Mouse (Mus musculus) lung, postnatal 0 days (tissue): ENCODE measurements at regions not wholly inside any gene's neighbourhood (a gene's known extent, or its start where the extent isn't known, plus 50 kb on each side); places are given as distances from the start of the nearest gene placed in this dataset.

ENCODE experiments used
- ATAC-seq: fragments of 200-750 bp; cut with Nextera tagmentation; 2 replicates; pipeline ENCODE4 v1.8.0; 2017; ENCODE audit warnings: moderate library complexity
- DNase-seq: peaks from one replicate; pipeline ENCODE4 v3.0.0-alpha.2; 2016; ENCODE audit warnings: low spot score
- H3K27ac ChIP-seq: fragments of 300-500 bp; sonication (generic); 2 replicates; pipeline ENCODE4 v1.5.1; 2014; ENCODE audit warnings: antibody characterized with exemption, mild to moderate bottlenecking, low read length, mixed read lengths
- H3K27me3 ChIP-seq: fragments of 300-500 bp; sonication (generic); replicated peaks from 2 replicates; pipeline ENCODE4 v1.6.1; 2014; ENCODE audit warnings: low read length, mixed read lengths; ENCODE audit not compliant: insufficient read depth
- H3K36me3 ChIP-seq: fragments of 300-500 bp; sonication (generic); 2 replicates; pipeline ENCODE4 v1.6.1; 2014; ENCODE audit warnings: low read length, mixed read lengths; ENCODE audit not compliant: insufficient read depth
- H3K4me1 ChIP-seq: fragments of 300-500 bp; sonication (generic); 2 replicates; pipeline ENCODE4 v1.6.1; 2014; ENCODE audit warnings: antibody characterized with exemption, low read depth, low read length, mixed read lengths; ENCODE audit not compliant: insufficient read depth
- H3K4me2 ChIP-seq: fragments of 300-500 bp; sonication (generic); replicated peaks from 2 replicates; pipeline ENCODE4 v1.6.1; 2014; ENCODE audit warnings: low read depth, mild to moderate bottlenecking, low read length, moderate library complexity, mixed read lengths
- H3K4me3 ChIP-seq: fragments of 300-500 bp; sonication (generic); 2 replicates; pipeline ENCODE4 v1.5.1; 2014; ENCODE audit warnings: low read depth, low read length
- H3K9ac ChIP-seq: fragments of 300-500 bp; sonication (generic); replicated peaks from 2 replicates; pipeline ENCODE4 v1.6.1; 2014; ENCODE audit warnings: low read depth, mild to moderate bottlenecking
- H3K9me3 ChIP-seq: fragments of 300-500 bp; sonication (generic); 2 replicates; pipeline ENCODE4 v1.6.1; 2016; ENCODE audit warnings: low read length, mixed read lengths
- CTCF ChIP-seq: IDR thresholded peaks from 2 replicates; pipeline ENCODE4 v1.5.1; 2016; ENCODE audit warnings: antibody characterized with exemption, mild to moderate bottlenecking
- EP300 ChIP-seq: IDR thresholded peaks from 2 replicates; pipeline ENCODE4 v1.6.1; 2016; ENCODE audit warnings: antibody characterized with exemption, mild to moderate bottlenecking, control low read depth
- WGBS: fragments of 180-500 bp; shearing (Covaris S2); extraction: QIAGEN DNeasy Blood & Tissue Kit; methylation state at CpG from one replicate; pipeline ENCODE4 v1.1.7; 2014; 5-methylcytosine and 5-hydroxymethylcytosine counted together

DNA sequence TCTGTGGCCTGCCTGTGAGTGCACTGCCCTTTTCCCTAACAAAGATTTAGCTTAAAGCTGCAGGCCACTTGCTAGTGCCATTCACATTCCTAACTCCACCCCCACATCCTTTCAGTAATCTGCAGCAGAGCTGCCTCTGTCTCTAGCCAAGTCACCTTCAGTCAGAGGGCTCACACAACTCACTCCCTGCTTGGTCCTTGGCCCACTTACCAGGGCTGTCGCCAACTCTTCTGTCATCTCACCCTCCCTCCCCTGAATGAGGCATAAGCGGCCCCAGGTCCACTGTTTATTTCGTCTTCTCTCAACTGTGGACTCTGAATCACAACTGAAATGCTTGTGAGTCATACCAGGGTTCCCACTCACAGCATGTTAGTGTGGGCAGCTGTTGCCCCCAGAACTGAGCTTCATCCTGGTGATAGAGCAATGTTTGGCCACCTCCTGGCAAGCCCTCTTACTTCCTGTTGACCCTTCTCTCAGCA lies 85.5 kb upstream of the Nrp1 start:
- 9% methylated on average over 3 of the region's 3 CpGs for WGBS
- DNase-seq (peak; percentile 53), ATAC-seq (peak; percentile 86)
- Histone ChIP-seq H3K4me2 (no peak overlapping the region), H3K27ac (peak overlapping the region; percentile 59), H3K9ac (no peak overlapping the region), H3K9me3 (no peaks in the 10 kb centered on the region), H3K4me1 (peaks cover 7% of the 10 kb centered on the region), H3K36me3 (no peaks in the 10 kb centered on the region), H3K27me3 (no peaks in the 10 kb centered on the region), H3K4me3 (no peak overlapping the region)
- no peak for TF ChIP-seq CTCF
- peak; percentile 46 for TF ChIP-seq EP300

DNA sequence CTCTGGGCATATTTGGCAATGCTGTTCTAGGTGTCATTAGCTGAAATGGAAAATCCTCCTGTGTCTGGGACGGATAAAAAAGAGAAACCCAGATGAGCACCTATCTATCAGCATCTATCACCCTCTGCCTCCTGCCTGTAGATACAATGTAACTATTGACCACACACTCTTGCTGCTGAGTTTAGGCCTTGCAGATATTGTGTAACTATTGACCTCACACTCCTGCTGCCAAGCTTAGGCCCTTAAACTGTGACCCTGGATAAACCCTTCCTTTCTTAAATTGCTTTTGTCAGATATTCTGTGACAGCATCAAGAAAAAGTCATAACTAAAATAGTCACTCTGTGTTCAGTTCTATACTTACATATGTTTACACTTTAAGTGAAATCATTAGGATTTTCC lies 81.9 kb upstream of the Nrp1 start:
- H3K4me1 ChIP-seq = peaks cover 3% of the 10 kb centered on the region; the same call in 1 of the 2 replicates
- H3K27ac ChIP-seq = no peak overlapping the region
- no peaks in the 10 kb centered on the region for H3K36me3 ChIP-seq
- no peak overlapping the region for H3K4me2 ChIP-seq
- no peak for ATAC-seq
- H3K4me3 ChIP-seq = no peak overlapping the region
- no peaks in the 10 kb centered on the region for H3K27me3 ChIP-seq
- H3K9me3 ChIP-seq = no peaks in the 10 kb centered on the region
- TF ChIP-seq CTCF (no peak), EP300 (no peak)
- no peak for DNase-seq
- 78% methylated on average over 1 of the region's 1 CpGs for WGBS
- H3K9ac ChIP-seq = no peak overlapping the region

DNA sequence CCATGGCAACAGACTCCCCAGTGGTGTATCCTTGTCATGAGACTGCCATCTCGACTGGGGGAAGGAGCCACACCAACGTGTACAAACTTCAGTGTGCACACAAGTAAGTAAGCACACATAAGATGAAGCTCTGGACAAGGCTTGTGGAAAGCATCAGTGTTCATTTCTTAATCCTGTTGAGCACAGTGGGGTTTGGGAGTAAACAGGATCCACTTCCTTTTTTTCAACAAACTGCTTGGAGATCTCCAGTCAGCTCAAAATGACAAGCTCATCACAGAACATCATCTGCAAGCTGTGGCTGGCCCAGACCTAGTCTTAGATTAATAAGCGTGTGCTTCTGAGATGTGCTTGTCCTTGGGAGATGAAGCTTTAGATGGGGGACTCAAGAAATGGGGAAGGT lies 75.6 kb upstream of the Nrp1 start:
- H3K9ac ChIP-seq = no peak overlapping the region
- no peak for TF ChIP-seq EP300
- no peak for ATAC-seq
- H3K4me3 ChIP-seq = no peak overlapping the region
- H3K36me3 ChIP-seq = no peaks in the 10 kb centered on the region
- no peak overlapping the region for H3K27ac ChIP-seq
- H3K27me3 ChIP-seq = no peaks in the 10 kb centered on the region
- DNase-seq = no peak
- 45% methylated on average over 3 of the region's 3 CpGs for WGBS
- H3K9me3 ChIP-seq = no peaks in the 10 kb centered on the region
- H3K4me1 ChIP-seq = no peaks in the 10 kb centered on the region
- no peak overlapping the region for H3K4me2 ChIP-seq

DNA sequence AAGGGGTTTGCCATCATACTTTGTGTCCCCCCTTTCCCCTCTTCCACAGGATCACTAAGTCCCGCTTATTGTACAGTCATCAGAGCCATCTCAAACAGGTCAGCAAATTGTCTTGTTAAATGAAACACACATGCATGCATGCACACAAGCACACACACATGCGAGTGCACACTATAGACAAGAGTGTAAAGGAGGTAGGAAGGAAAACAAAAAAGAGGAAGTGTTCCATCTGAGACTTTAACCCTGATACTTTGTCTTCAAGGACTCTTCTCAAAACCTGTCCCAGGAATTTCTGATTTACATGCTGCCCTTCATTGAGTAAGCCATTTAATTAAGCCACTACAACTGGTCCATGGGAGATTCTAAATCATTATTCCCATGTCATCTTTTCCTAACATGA lies 75.0 kb upstream of the Nrp1 start:
- no peaks in the 10 kb centered on the region for H3K36me3 ChIP-seq
- no peaks in the 10 kb centered on the region for H3K9me3 ChIP-seq
- no peak overlapping the region for H3K4me2 ChIP-seq
- TF ChIP-seq CTCF (no peak), EP300 (no peak)
- DNase-seq (no peak), ATAC-seq (no peak)
- H3K4me1 ChIP-seq = no peaks in the 10 kb centered on the region
- no peak overlapping the region for H3K9ac ChIP-seq
- no peak overlapping the region for H3K4me3 ChIP-seq
- H3K27ac ChIP-seq = no peak overlapping the region
- no peaks in the 10 kb centered on the region for H3K27me3 ChIP-seq
- WGBS = 82% methylated on average over 2 of the region's 2 CpGs

DNA sequence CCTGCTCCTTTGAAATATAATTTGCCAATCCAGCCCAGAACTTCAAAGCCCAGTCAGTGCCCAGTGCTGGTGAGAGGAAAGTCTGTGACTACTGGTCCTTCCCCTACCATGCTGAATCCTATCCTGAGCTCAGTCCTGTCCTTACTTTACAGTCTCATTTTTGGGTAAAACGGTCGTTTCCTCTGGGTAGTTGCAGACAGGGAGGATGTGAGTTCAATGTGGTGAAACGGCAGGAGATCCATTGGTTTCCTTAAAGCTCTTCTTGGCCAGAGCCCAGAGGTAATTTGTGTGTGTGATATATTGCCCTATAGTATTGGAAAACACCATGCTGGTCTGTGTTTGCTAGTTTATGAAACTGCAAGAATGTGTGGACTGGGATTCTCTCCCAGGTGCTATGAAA lies 73.6 kb upstream of the Nrp1 start:
- WGBS = 43% methylated on average over 3 of the region's 3 CpGs

DNA sequence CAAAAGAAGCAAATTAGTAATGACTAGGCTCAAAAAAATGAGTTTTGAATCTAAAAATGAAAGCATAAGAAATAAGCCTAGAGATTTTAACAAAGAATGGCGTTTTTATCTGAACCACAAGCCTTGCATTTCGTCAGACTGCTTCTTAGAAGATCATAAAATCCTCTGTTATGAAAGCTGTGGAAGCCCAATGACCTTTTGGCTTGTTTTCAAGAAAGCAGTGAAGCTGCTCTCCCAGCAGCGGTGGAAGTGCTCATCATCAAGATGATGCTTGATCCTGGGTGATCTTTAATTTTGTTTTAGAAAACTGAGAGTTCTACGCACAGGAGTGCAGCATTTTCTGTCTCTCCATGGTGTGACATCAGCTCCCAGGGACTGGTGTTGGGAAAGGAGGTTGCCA lies 68.3 kb upstream of the Nrp1 start:
- Histone ChIP-seq H3K9ac (no peak overlapping the region), H3K27ac (no peak overlapping the region; the same call in 1 of the 2 replicates), H3K4me3 (no peak overlapping the region), H3K4me2 (no peak overlapping the region), H3K27me3 (no peaks in the 10 kb centered on the region), H3K36me3 (no peaks in the 10 kb centered on the region), H3K4me1 (peaks cover 4% of the 10 kb centered on the region; the same call in 1 of the 2 replicates), H3K9me3 (no peaks in the 10 kb centered on the region)
- peak; percentile 72 for DNase-seq
- ATAC-seq = no peak; the same call in 1 of the 2 replicates
- WGBS = 48% methylated on average over 4 of the region's 4 CpGs
- TF ChIP-seq EP300 (no peak), CTCF (no peak)

More for the DNA sequence above, 73.6 kb upstream of the Nrp1 start:
- H3K27me3 ChIP-seq = no peaks in the 10 kb centered on the region
- DNase-seq (no peak), ATAC-seq (no peak)
- H3K27ac ChIP-seq = no peak overlapping the region
- no peak overlapping the region for H3K4me3 ChIP-seq
- peaks cover 4% of the 10 kb centered on the region; the same call in 1 of the 2 replicates for H3K4me1 ChIP-seq
- H3K9ac ChIP-seq = no peak overlapping the region
- no peaks in the 10 kb centered on the region for H3K36me3 ChIP-seq
- H3K9me3 ChIP-seq = no peaks in the 10 kb centered on the region
- H3K4me2 ChIP-seq = no peak overlapping the region
- no peak for TF ChIP-seq CTCF
- no peak for TF ChIP-seq EP300

DNA sequence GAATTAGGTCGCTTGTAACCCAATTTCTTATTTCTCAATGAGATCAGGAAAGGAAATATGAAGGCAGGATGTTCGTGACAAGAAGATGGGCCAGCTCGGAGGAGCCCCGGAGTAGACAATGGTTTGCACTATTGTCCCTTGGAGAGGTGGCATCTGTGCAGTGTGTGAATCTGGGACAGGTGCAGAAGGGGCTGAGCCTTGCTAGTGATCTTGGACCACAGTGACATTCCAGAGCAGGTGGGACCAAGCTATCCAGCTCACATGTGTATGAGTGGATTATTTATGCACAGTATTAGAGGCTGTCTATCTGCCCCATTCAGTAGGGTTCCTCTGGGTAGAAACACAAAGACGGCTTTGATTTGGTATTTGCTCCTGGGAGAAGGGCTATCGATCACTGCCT lies 66.0 kb upstream of the Nrp1 start:
- no peak for ATAC-seq
- H3K4me1 ChIP-seq = peaks cover 4% of the 10 kb centered on the region; the same call in 1 of the 2 replicates
- DNase-seq = no peak
- no peak overlapping the region for H3K27ac ChIP-seq
- no peak overlapping the region for H3K4me2 ChIP-seq
- no peaks in the 10 kb centered on the region for H3K36me3 ChIP-seq
- 81% methylated on average over 6 of the region's 6 CpGs for WGBS
- H3K9ac ChIP-seq = no peak overlapping the region
- H3K9me3 ChIP-seq = no peaks in the 10 kb centered on the region
- no peaks in the 10 kb centered on the region for H3K27me3 ChIP-seq
- TF ChIP-seq CTCF = no peak
- no peak for TF ChIP-seq EP300
- H3K4me3 ChIP-seq = no peak overlapping the region
